Mouse (Mus musculus) adrenal gland, adult 8-10 months (tissue): ENCODE measurements around the gene Vmn2r5. TPM values are rescaled to one million over a fixed set of nuclear protein-coding genes. Genes with fewer than 3 reads are reported as not detected.
"Not testable (repeated sequence)": the region's sequence is repeated elsewhere in the genome, so short reads cannot be mapped to it uniquely, and the experiment has no call there.

Source experiments
- DNase-seq: peaks from one replicate; pipeline ENCODE4 v3.0.0; 2022
- total RNA-seq, 4 experiments: library from RNA; stranded (reverse); gene quantifications; 2 replicates each; pipeline ENCODE4 v1.2.4; 2022

Gene Vmn2r5
- not detected for total RNA-seq

GRCm38 (mm10) chr3:64509742-64510141 is at the start of gene Vmn2r5:
Gene Vmn2r5 (minus strand): TSS chr3:64509842.
- not testable (repeated sequence) for DNase-seq

- DNase-seq = not testable (repeated sequence)
Observed at GRCm38 (mm10) chr3:64523585-64523984, 13.9 kb upstream of the Vmn2r5 start.

Other genes with a start within 250 kb of the Vmn2r5 start
- gene Vmn2r3, start 220.1 kb downstream of the Vmn2r5 start, total RNA-seq = not detected
- not detected for gene Vmn2r4, start 94.5 kb downstream of the Vmn2r5 start, total RNA-seq
- not detected for gene Vmn2r6, start 56.0 kb upstream of the Vmn2r5 start, total RNA-seq